Mouse (Mus musculus): Measurements from ENCODE around the gene Zkscan8.

DNA sequence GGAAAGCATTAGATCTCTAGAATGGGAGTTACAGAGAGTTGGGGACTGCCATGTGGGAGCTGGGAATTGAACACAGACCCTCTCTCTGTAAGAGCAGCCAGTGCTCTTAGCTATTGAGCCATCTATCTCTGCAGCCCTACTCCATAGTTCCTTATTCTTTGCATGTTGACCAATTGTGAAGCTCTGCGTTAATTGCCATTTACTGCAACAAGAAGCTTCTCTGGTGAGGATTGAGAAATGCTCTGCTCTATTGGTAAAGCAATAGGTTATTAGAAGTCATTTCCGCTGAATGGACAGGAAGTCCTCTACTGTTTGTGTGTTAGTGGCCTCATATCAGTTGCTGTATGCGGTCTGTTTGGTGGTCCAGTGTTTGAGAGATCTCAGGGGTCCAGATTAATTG, 18.6 kb upstream of the Zkscan8 start:
- TF ChIP-seq CTCF (IDR thresholded peaks at IDR 0.05; ENCODE audit: low read depth, low read length): no peak
- no peak for TF ChIP-seq POLR2A (IDR thresholded peaks at IDR 0.05; ENCODE audit: insufficient read depth, low read length)
- no peak for TF ChIP-seq EP300 (IDR thresholded peaks at IDR 0.05; ENCODE audit: insufficient read depth, low read depth, low read length)
